Mouse (Mus musculus) megakaryocyte progenitor cell, adult 5-6 weeks (primary cell): ENCODE measurements around the gene Ganab. TPM values are rescaled to one million over a fixed set of nuclear protein-coding genes. Genes with fewer than 3 reads are reported as not detected.
"Not testable (repeated sequence)": the region's sequence is repeated elsewhere in the genome, so short reads cannot be mapped to it uniquely, and the experiment has no call there.

ENCODE experiments used
- ATAC-seq: replicated peaks from 2 replicates; pipeline ENCODE4 v1.8.0; 2016; ENCODE audit warnings: mild to moderate bottlenecking, moderate TSS enrichment, inconsistent platforms; ENCODE audit not compliant: poor library complexity
- total RNA-seq, 2 experiments: library from RNA; stranded (forward) in 1 of 2; stranded (reverse) in 1 of 2; fragments of 157-497, 149-512 nt in 1 of 2; fragments of 200-1000 nt in 1 of 2; gene quantifications; 2 replicates each; pipeline versions ENCODE4 v1.2.3 to v1.2.4; 2015 to 2017

The Ganab gene
- 112 and 118 TPM in 2 replicates for total RNA-seq (2015)
- total RNA-seq (2017) = 82.3 and 86.0 TPM in 2 replicates

GRCm38 (mm10) chr19:8897865-8898495, at the start of gene Ganab:
TSS of gene Ganab (plus strand) at chr19:8898071.
- ATAC-seq = peak; percentile 96

- no peak for ATAC-seq
Observed at GRCm38 (mm10) chr19:8848356-8848755, 49.5 kb upstream of the Ganab start.

GRCm38 (mm10) chr19:8850402-8850901, 47.4 kb upstream of the Ganab start, which contains the start of gene Lrrn4cl:
TSS of gene Lrrn4cl (plus strand) at chr19:8850768.
- ATAC-seq = no peak

- no peak for ATAC-seq
Observed at GRCm38 (mm10) chr19:8851639-8852038, 46.2 kb upstream of the Ganab start.

GRCm38 (mm10) chr19:8852236-8852928, 45.5 kb upstream of the Ganab start:
- ATAC-seq = no peak

- no peak for ATAC-seq
Observed at GRCm38 (mm10) chr19:8853117-8853516, 44.8 kb upstream of the Ganab start.

- peak; percentile 80 for ATAC-seq
Observed at GRCm38 (mm10) chr19:8857689-8858088, 40.2 kb upstream of the Ganab start.

- no peak for ATAC-seq
Observed at GRCm38 (mm10) chr19:8859018-8859417, 38.9 kb upstream of the Ganab start.

GRCm38 (mm10) chr19:8864265-8864664, 33.6 kb upstream of the Ganab start:
- no peak for ATAC-seq

GRCm38 (mm10) chr19:8870381-8870780, 27.5 kb upstream of the Ganab start:
- not testable (repeated sequence) for ATAC-seq

GRCm38 (mm10) chr19:8870838-8871237, 27.0 kb upstream of the Ganab start:
- ATAC-seq = peak; percentile 6; the same call in 1 of the 2 replicates

- ATAC-seq = peak; percentile 99
Observed at GRCm38 (mm10) chr19:8871267-8872186, 26.3 kb upstream of the Ganab start, which contains the start of gene Ubxn1. TSS of gene Ubxn1 (plus strand) at chr19:8871496.

- no peak for ATAC-seq
Observed at GRCm38 (mm10) chr19:8872266-8872840, 25.5 kb upstream of the Ganab start.

GRCm38 (mm10) chr19:8875031-8875430, 22.8 kb upstream of the Ganab start:
- no peak for ATAC-seq

- peak; percentile 98 for ATAC-seq
Observed at GRCm38 (mm10) chr19:8880311-8881033, 17.4 kb upstream of the Ganab start, which contains the start of gene Uqcc3. TSS of gene Uqcc3 (minus strand) at chr19:8880923.

- peak; percentile 21 for ATAC-seq
Observed at GRCm38 (mm10) chr19:8881034-8881392, 16.9 kb upstream of the Ganab start.

- ATAC-seq = no peak
Observed at GRCm38 (mm10) chr19:8883616-8884015, 14.3 kb upstream of the Ganab start, which contains the start of the genes Lbhd1 and Gm49403. TSS of gene Lbhd1 (plus strand) at chr19:8883732. TSS of gene Gm49403 (plus strand) at chr19:8883930.

GRCm38 (mm10) chr19:8886916-8887584, 10.8 kb upstream of the Ganab start:
- ATAC-seq = no peak
